Mouse (Mus musculus) forebrain, embryonic 12.5 days (tissue): ENCODE measurements around the gene Cct3. TPM values are rescaled to one million over a fixed set of nuclear protein-coding genes. Genes with fewer than 3 reads are reported as not detected.
"Not testable (repeated sequence)": the region's sequence is repeated elsewhere in the genome, so short reads cannot be mapped to it uniquely, and the experiment has no call there.

Experiments
- ATAC-seq: fragments of 200-750 bp; cut with Nextera tagmentation; 2 replicates; pipeline ENCODE4 v1.8.0; 2017; ENCODE audit warnings: moderate TSS enrichment; ENCODE audit not compliant: low FRiP score
- H3K27ac ChIP-seq: fragments of 300-500 bp; sonication (generic); 2 replicates; pipeline ENCODE4 v1.5.1; 2016; ENCODE audit warnings: mild to moderate bottlenecking
- H3K27me3 ChIP-seq: fragments of 300-500 bp; sonication (generic); 2 replicates; pipeline ENCODE4 v1.6.1; 2016; ENCODE audit warnings: mild to moderate bottlenecking
- H3K36me3 ChIP-seq: fragments of 300-500 bp; sonication (generic); replicated peaks from 2 replicates; pipeline ENCODE4 v1.6.1; 2016; ENCODE audit warnings: mild to moderate bottlenecking
- H3K4me1 ChIP-seq: fragments of 300-500 bp; sonication (generic); 2 replicates; pipeline ENCODE4 v1.6.1; 2016
- H3K4me2 ChIP-seq: fragments of 300-500 bp; sonication (generic); 2 replicates; pipeline ENCODE4 v1.6.1; 2016; ENCODE audit warnings: mild to moderate bottlenecking, moderate library complexity
- H3K4me3 ChIP-seq: fragments of 300-500 bp; sonication (generic); replicated peaks from 2 replicates; pipeline ENCODE4 v1.5.1; 2016; ENCODE audit warnings: mild to moderate bottlenecking
- H3K9ac ChIP-seq: fragments of 300-500 bp; sonication (generic); 2 replicates; pipeline ENCODE4 v1.6.1; 2016; ENCODE audit warnings: mild to moderate bottlenecking
- H3K9me3 ChIP-seq: fragments of 300-500 bp; sonication (generic); 2 replicates; pipeline ENCODE4 v1.6.1; 2016
- WGBS: fragments of 180-500 bp; shearing (Covaris S2); methylation state at CpG from one replicate; pipeline ENCODE4 v1.1.7; 2016; 5-methylcytosine and 5-hydroxymethylcytosine counted together
- polyA plus RNA-seq: library from polyadenylated mRNA; unstranded; fragments of >200 nt; fragmentation: Nextera tagmentation; extraction: Ambion mirVana; gene quantifications from 2 replicates; pipeline ENCODE4 v1.2.1, GENCODE M21; 2016

Gene Cct3
- polyA plus RNA-seq: 627 and 646 TPM in 2 replicates

GRCm38 (mm10) chr3:88296561-88297318 lies at the start of gene Cct3, which contains the start of gene Tsacc:
Gene Cct3 (plus strand): TSS chr3:88297116.
Gene Tsacc (minus strand): TSS chr3:88296999.
- peak within 1 kb of the TSS; percentile 78 for H3K4me3 ChIP-seq
- peak within 1 kb of the TSS; percentile 88 for H3K9ac ChIP-seq
- H3K36me3 ChIP-seq: peaks cover 27% of the 10 kb centered on the region
- H3K27me3 ChIP-seq: no peaks in the 10 kb centered on the region
- peak; percentile 99 for ATAC-seq
- peak within 1 kb of the TSS; percentile 94 for H3K27ac ChIP-seq
- under 1% methylated on average over 44 of the region's 44 CpGs for WGBS
- H3K4me1 ChIP-seq: peaks cover 18% of the 10 kb centered on the region
- H3K9me3 ChIP-seq: no peaks in the 10 kb centered on the region
- peak within 1 kb of the TSS; percentile 85 for H3K4me2 ChIP-seq

- H3K27me3 ChIP-seq: peaks cover 62% of the 10 kb centered on the region
- no peak for ATAC-seq
- no peaks in the 10 kb centered on the region for H3K9me3 ChIP-seq
- no peak overlapping the region for H3K4me3 ChIP-seq
- H3K36me3 ChIP-seq: no peaks in the 10 kb centered on the region
- no peak overlapping the region for H3K4me2 ChIP-seq
- 82% methylated on average over 9 of the region's 9 CpGs for WGBS
- no peak overlapping the region for H3K9ac ChIP-seq
- peaks cover 21% of the 10 kb centered on the region for H3K4me1 ChIP-seq
- H3K27ac ChIP-seq: no peak overlapping the region
These were observed 49.2 kb upstream of the Cct3 start for GRCm38 (mm10) chr3:88247666-88248065.

- Histone ChIP-seq H3K9me3 (no peaks in the 10 kb centered on the region), H3K36me3 (no peaks in the 10 kb centered on the region), H3K9ac (no peak overlapping the region), H3K27me3 (peaks cover 62% of the 10 kb centered on the region), H3K4me1 (peaks cover 14% of the 10 kb centered on the region), H3K4me3 (no peak overlapping the region), H3K4me2 (no peak overlapping the region), H3K27ac (no peak overlapping the region)
- no peak for ATAC-seq
- WGBS: 61% methylated on average over 11 of the region's 11 CpGs
These were observed 48.5 kb upstream of the Cct3 start for GRCm38 (mm10) chr3:88248406-88248805.

GRCm38 (mm10) chr3:88252739-88253138 lies 44.2 kb upstream of the Cct3 start:
- WGBS: 79% methylated on average over 6 of the region's 6 CpGs
- H3K4me1 ChIP-seq: peaks cover 13% of the 10 kb centered on the region
- no peak overlapping the region for H3K4me3 ChIP-seq
- no peak overlapping the region for H3K4me2 ChIP-seq
- no peak overlapping the region for H3K9ac ChIP-seq
- ATAC-seq: no peak
- H3K36me3 ChIP-seq: no peaks in the 10 kb centered on the region
- no peaks in the 10 kb centered on the region for H3K9me3 ChIP-seq
- H3K27me3 ChIP-seq: peaks cover 59% of the 10 kb centered on the region
- H3K27ac ChIP-seq: no peak overlapping the region

- WGBS: 3% methylated on average over 34 of the region's 34 CpGs
- Histone ChIP-seq H3K4me2 (peak within 1 kb of the TSS; percentile 64), H3K36me3 (no peaks in the 10 kb centered on the region), H3K27ac (no peak within 1 kb of the TSS), H3K27me3 (peaks cover 49% of the 10 kb centered on the region), H3K4me1 (peaks cover 6% of the 10 kb centered on the region), H3K4me3 (peak within 1 kb of the TSS; percentile 36), H3K9ac (peak within 1 kb of the TSS; percentile 44), H3K9me3 (no peaks in the 10 kb centered on the region)
- no peak for ATAC-seq
These were observed 42.5 kb upstream of the Cct3 start, which contains the start of gene Rhbg for GRCm38 (mm10) chr3:88254268-88254926. Gene Rhbg (minus strand): TSS chr3:88254709.

GRCm38 (mm10) chr3:88255950-88256349 lies 41.0 kb upstream of the Cct3 start:
- Histone ChIP-seq H3K9me3 (no peaks in the 10 kb centered on the region), H3K4me1 (peaks cover 6% of the 10 kb centered on the region), H3K27ac (no peak overlapping the region), H3K9ac (no peak overlapping the region), H3K27me3 (peaks cover 49% of the 10 kb centered on the region), H3K4me3 (no peak overlapping the region), H3K36me3 (no peaks in the 10 kb centered on the region), H3K4me2 (no peak overlapping the region)
- ATAC-seq: no peak
- WGBS: 82% methylated on average over 6 of the region's 6 CpGs

- ATAC-seq: no peak
- peaks cover 49% of the 10 kb centered on the region for H3K27me3 ChIP-seq
- no peak overlapping the region for H3K27ac ChIP-seq
- H3K4me1 ChIP-seq: peaks cover 6% of the 10 kb centered on the region
- no peak overlapping the region for H3K4me3 ChIP-seq
- no peak overlapping the region for H3K4me2 ChIP-seq
- no peaks in the 10 kb centered on the region for H3K9me3 ChIP-seq
- 83% methylated on average over 7 of the region's 7 CpGs for WGBS
- no peak overlapping the region for H3K9ac ChIP-seq
- H3K36me3 ChIP-seq: no peaks in the 10 kb centered on the region
These were observed 40.5 kb upstream of the Cct3 start for GRCm38 (mm10) chr3:88256382-88256781.

GRCm38 (mm10) chr3:88262346-88262745 lies 34.6 kb upstream of the Cct3 start:
- H3K36me3 ChIP-seq: no peaks in the 10 kb centered on the region
- WGBS: 80% methylated on average over 3 of the region's 3 CpGs
- H3K4me1 ChIP-seq: no peaks in the 10 kb centered on the region
- no peak for ATAC-seq
- H3K9me3 ChIP-seq: no peaks in the 10 kb centered on the region
- no peak overlapping the region for H3K4me3 ChIP-seq
- H3K4me2 ChIP-seq: no peak overlapping the region
- H3K27me3 ChIP-seq: no peaks in the 10 kb centered on the region; the same call in 1 of the 2 replicates
- no peak overlapping the region for H3K9ac ChIP-seq
- no peak overlapping the region for H3K27ac ChIP-seq

- 89% methylated on average over 6 of the region's 6 CpGs for WGBS
- not testable (repeated sequence) for H3K27me3 ChIP-seq, H3K4me3 ChIP-seq, H3K4me1 ChIP-seq, H3K9ac ChIP-seq, H3K27ac ChIP-seq, H3K36me3 ChIP-seq, ATAC-seq, H3K4me2 ChIP-seq, H3K9me3 ChIP-seq
These were observed 28.9 kb upstream of the Cct3 start for GRCm38 (mm10) chr3:88268014-88268413.

GRCm38 (mm10) chr3:88268991-88269390 lies 27.9 kb upstream of the Cct3 start:
- Histone ChIP-seq H3K4me3 (no peak overlapping the region), H3K27ac (no peak overlapping the region), H3K9me3 (no peaks in the 10 kb centered on the region; the same call in 1 of the 2 replicates), H3K4me1 (no peaks in the 10 kb centered on the region), H3K4me2 (no peak overlapping the region), H3K9ac (no peak overlapping the region), H3K36me3 (no peaks in the 10 kb centered on the region), H3K27me3 (no peaks in the 10 kb centered on the region)
- no peak for ATAC-seq
- 91% methylated on average over 5 of the region's 5 CpGs for WGBS

GRCm38 (mm10) chr3:88271298-88271697 lies 25.6 kb upstream of the Cct3 start:
- H3K27me3 ChIP-seq, H3K4me2 ChIP-seq, H3K4me1 ChIP-seq, H3K4me3 ChIP-seq, H3K9me3 ChIP-seq, ATAC-seq, H3K27ac ChIP-seq, H3K36me3 ChIP-seq, H3K9ac ChIP-seq: not testable (repeated sequence)
- WGBS: 89% methylated on average over 2 of the region's 2 CpGs

GRCm38 (mm10) chr3:88271859-88272258 lies 25.1 kb upstream of the Cct3 start:
- no peaks in the 10 kb centered on the region; the same call in 1 of the 2 replicates for H3K9me3 ChIP-seq
- H3K27me3 ChIP-seq: no peaks in the 10 kb centered on the region
- H3K9ac ChIP-seq: no peak overlapping the region
- no peak overlapping the region for H3K4me2 ChIP-seq
- no peaks in the 10 kb centered on the region for H3K4me1 ChIP-seq
- no peak overlapping the region for H3K27ac ChIP-seq
- H3K4me3 ChIP-seq: no peak overlapping the region
- WGBS: 94% methylated on average over 3 of the region's 3 CpGs
- H3K36me3 ChIP-seq: no peaks in the 10 kb centered on the region
- no peak for ATAC-seq
